Mouse (Mus musculus) thymus, adult 2 months (tissue): Measurements from ENCODE around the gene Cntnap2.

Experiments
- CTCF ChIP-seq: fragments of 200-500 bp; IDR thresholded peaks from 2 replicates; pipeline ENCODE4 v1.5.1; 2012; ENCODE audit warnings: mild to moderate bottlenecking, control low read depth, low read length, moderate library complexity, borderline replicate concordance; ENCODE audit not compliant: control insufficient read depth, poor library complexity, insufficient read depth; ENCODE audit errors: extremely low read depth
- POLR2A ChIP-seq: fragments of 200-500 bp; IDR thresholded peaks from 2 replicates; pipeline ENCODE4 v1.6.1; 2012; ENCODE audit warnings: mild to moderate bottlenecking, low read length, control low read depth, moderate library complexity; ENCODE audit not compliant: control insufficient read depth, poor library complexity, insufficient read depth; ENCODE audit errors: extremely low read depth

GRCm38 (mm10) chr6:47256918-47257506, 2197.9 kb downstream of the Cntnap2 start:
- TF ChIP-seq POLR2A, result no peak
- TF ChIP-seq CTCF, result no peak
